Mouse (Mus musculus) kidney, adult 2 months (tissue): ENCODE measurements around the gene Kcnk4.

Experiments used
- CTCF ChIP-seq: fragments of 200-500 bp; conservative IDR thresholded peaks from 2 replicates; pipeline ENCODE4 v1.5.1; 2011; ENCODE audit warnings: low read depth, mild to moderate bottlenecking, control low read depth, low read length, moderate library complexity, mixed read lengths; ENCODE audit not compliant: insufficient read depth, insufficient read length
- POLR2A ChIP-seq: fragments of 200-500 bp; IDR thresholded peaks from one replicate; pipeline ENCODE4 v1.6.1; 2011; ENCODE audit warnings: low read depth, low read length, control low read depth

GRCm38 (mm10) chr19:6979486-6980380, 45.4 kb upstream of the Kcnk4 start:
- TF ChIP-seq CTCF (peak; percentile 55), POLR2A (no peak)
